Comparison of ENCODE assay signal across 10 mouse cellular contexts in the genomic region with DNA sequence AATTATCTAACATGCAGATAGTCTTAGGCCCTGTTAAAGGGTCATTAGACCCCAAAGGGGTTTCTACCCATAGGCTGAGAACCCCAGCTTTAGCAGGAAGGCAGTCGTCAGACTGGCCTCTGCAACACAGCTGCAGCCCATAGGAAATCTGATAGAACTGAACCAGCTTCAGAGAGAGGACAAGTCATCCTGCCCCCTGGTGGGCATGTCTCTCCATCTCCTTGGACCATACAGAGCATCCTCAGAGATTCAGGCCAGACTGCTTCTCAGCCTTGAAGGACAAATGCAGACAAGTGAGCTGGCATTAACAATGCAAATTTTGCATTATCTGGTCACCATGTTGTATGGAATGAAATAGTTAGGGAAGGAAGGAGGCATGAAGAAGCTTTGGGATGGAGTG. TPM values are rescaled to one million over a fixed set of nuclear protein-coding genes. Genes with fewer than 3 reads are reported as not detected.
DNase-seq lines count a peak whose midpoint lies in the region; ATAC-seq and TF ChIP-seq lines count a peak whose summit lies in the region.
"Had no signal": no experiment of that assay in that cellular context is flagged by ENCODE, and none has a peak within 500 bp of the region (broad histone marks: within the 10 kb centered on the region; RNA-seq: fewer than 3 reads in every experiment).

No protein-coding gene starts in this region.

- no peak overlapping the region for H3K9ac ChIP-seq in liver, embryonic 12.5 days
- H3K9ac ChIP-seq in ES-Bruce4 (ENCODE audit: low read depth, poor library complexity, severe bottlenecking), result no peak overlapping the region
- H3K9ac ChIP-seq in hindbrain, postnatal 0 days (replicated peaks; ENCODE audit: low read length), result no peak overlapping the region

- peak; percentile 40 for TF ChIP-seq CTCF in ES-Bruce4 (IDR thresholded peaks at IDR 0.05; ENCODE audit: low read depth, low read length)
- peak; percentile 64 for TF ChIP-seq CTCF in hindbrain, postnatal 0 days (IDR thresholded peaks at IDR 0.05; ENCODE audit: low read depth)

- no peak overlapping the region for H3K27ac ChIP-seq in liver, embryonic 12.5 days
- H3K27ac ChIP-seq in ES-Bruce4 (ENCODE audit: insufficient read depth, low read length), result no peak overlapping the region
- no peak overlapping the region for H3K27ac ChIP-seq in hindbrain, postnatal 0 days

- DNase-seq in cerebellum, postnatal 10 days, result peak; percentile 18 to 21
- DNase-seq in cerebellum, adult 8-10 months, result no peak
- peak; percentile 5 for DNase-seq in liver
- peak; percentile 60 for DNase-seq in hindbrain, postnatal 0 days (ENCODE audit: low spot score)
- DNase-seq in spleen, postnatal 36 days (ENCODE audit: low spot score in 2 of 2), result no peak
- no peak for DNase-seq in right cerebral cortex, adult 18-20 months
- DNase-seq: spleen, adult 18-20 months had no signal

- no peaks in the 10 kb centered on the region for H3K4me1 ChIP-seq in liver, embryonic 12.5 days
- H3K4me1 ChIP-seq in ES-Bruce4 (ENCODE audit: control insufficient read depth, insufficient read depth, low read length), result no peaks in the 10 kb centered on the region
- H3K4me1 ChIP-seq in hindbrain, postnatal 0 days (ENCODE audit: insufficient read depth, low read length), result no peaks in the 10 kb centered on the region

- ATAC-seq in liver, embryonic 12.5 days, result no peak
- ATAC-seq in hindbrain, postnatal 0 days, result no peak

- no peaks in the 10 kb centered on the region for H3K36me3 ChIP-seq in liver, embryonic 12.5 days
- no peaks in the 10 kb centered on the region for H3K36me3 ChIP-seq in ES-Bruce4 (ENCODE audit: control insufficient read depth, insufficient read depth, low read length, poor library complexity, severe bottlenecking)
- H3K36me3 ChIP-seq in hindbrain, postnatal 0 days (ENCODE audit: insufficient read depth, low read length), result no peaks in the 10 kb centered on the region

- TF ChIP-seq EP300 in ES-Bruce4 (IDR thresholded peaks at IDR 0.05; ENCODE audit: insufficient read depth, low read depth, low read length), result no peak

- no peak for TF ChIP-seq POLR2A in ES-Bruce4 (IDR thresholded peaks at IDR 0.05; ENCODE audit: insufficient read depth, low read length)

- H3K4me2 ChIP-seq in liver, embryonic 12.5 days, result no peak overlapping the region
- H3K4me2 ChIP-seq in hindbrain, postnatal 0 days (ENCODE audit: low read depth, low read length), result no peak overlapping the region

- H3K4me3 ChIP-seq in liver, embryonic 12.5 days, result no peak overlapping the region
- no peak overlapping the region for H3K4me3 ChIP-seq in ES-Bruce4 (ENCODE audit: low read depth, low read length)
- no peak overlapping the region for H3K4me3 ChIP-seq in hindbrain, postnatal 0 days (ENCODE audit: low read length)

- WGBS in liver, embryonic 12.5 days (ENCODE audit: insufficient replicate concordance), result 12% methylated on average over 1 of the region's 1 CpGs
- WGBS in hindbrain, postnatal 0 days, result 58% methylated on average over 1 of the region's 1 CpGs

- H3K9me3 ChIP-seq in liver, embryonic 12.5 days (replicated peaks), result no peaks in the 10 kb centered on the region
- no peaks in the 10 kb centered on the region for H3K9me3 ChIP-seq in ES-Bruce4 (replicated peaks; ENCODE audit: control insufficient read depth, insufficient read depth, low read length, poor library complexity, severe bottlenecking)
- H3K9me3 ChIP-seq in hindbrain, postnatal 0 days (ENCODE audit: low read length), result no peaks in the 10 kb centered on the region

- no peaks in the 10 kb centered on the region for H3K27me3 ChIP-seq in liver, embryonic 12.5 days (replicated peaks)
- no peaks in the 10 kb centered on the region for H3K27me3 ChIP-seq in ES-Bruce4 (ENCODE audit: control insufficient read depth, insufficient read depth, low read length, poor library complexity, severe bottlenecking)
- no peaks in the 10 kb centered on the region for H3K27me3 ChIP-seq in hindbrain, postnatal 0 days (ENCODE audit: insufficient read depth, low read length)

RNA-seq across cellular contexts. Expression of a gene that starts 59.2 kb away (rescaled TPM):
- polyA plus RNA-seq in liver, embryonic 12.5 days (2016; fragmentation: Nextera tagmentation; extraction: Ambion mirVana), result 0.04 TPM in 1 of 2 replicates, not detected in the other
- polyA plus RNA-seq in ES-Bruce4 (2011; ENCODE audit: insufficient read depth, insufficient read length, low read depth, missing spikeins), result not detected in 2 replicates
- total RNA-seq in hindbrain, postnatal 0 days (2014; rRNA removed), result 0.25 and 0.47 TPM in 2 replicates
- polyA plus RNA-seq in hindbrain, postnatal 0 days (2015; fragmentation: Nextera tagmentation; extraction: Ambion mirVana), result 0.37 and 0.44 TPM in 2 replicates
- total RNA-seq: hematopoietic stem cell, adult 5-6 weeks had no signal

Comparison
In these comparisons a context has a peak if more than half of its experiments do, and no peak if none do; other contexts are left out.
1. DNase-seq: peak in cerebellum, postnatal 10 days (2 of 2), liver (single experiment) and hindbrain, postnatal 0 days (single experiment); none in cerebellum, adult 8-10 months (single experiment), spleen, postnatal 36 days (0 of 2) and right cerebral cortex, adult 18-20 months (single experiment).